Mouse (Mus musculus): ENCODE measurements around the gene Galnt17. TPM values are rescaled to one million over a fixed set of nuclear protein-coding genes. Genes with fewer than 3 reads are reported as not detected.

Gene Galnt17
- polyA plus RNA-seq, 1 experiment from 2014 or later, result 1.1 TPM

- no peak for ATAC-seq (replicated peaks; ENCODE audit: insufficient number of reproducible peaks, insufficient read depth, low FRiP score, low read depth)
- WGBS, result 84% methylated on average over 16 of the region's 16 CpGs
- no peak overlapping the region for H3K4me2 ChIP-seq
- H3K9me3 ChIP-seq (replicated peaks), result no peaks in the 10 kb centered on the region
- H3K27ac ChIP-seq, result no peak overlapping the region
- H3K9ac ChIP-seq, result no peak overlapping the region
- H3K36me3 ChIP-seq, result no peaks in the 10 kb centered on the region
- no peaks in the 10 kb centered on the region for H3K27me3 ChIP-seq
- no peak overlapping the region for H3K4me3 ChIP-seq
- no peaks in the 10 kb centered on the region for H3K4me1 ChIP-seq (replicated peaks)
Observed at GRCm38 (mm10) chr5:131293726-131294449, 14.4 kb downstream of the Galnt17 start.

- Histone ChIP-seq H3K27ac (no peak overlapping the region), H3K9me3 (replicated peaks) (no peaks in the 10 kb centered on the region), H3K4me1 (replicated peaks) (no peaks in the 10 kb centered on the region), H3K27me3 (no peaks in the 10 kb centered on the region), H3K4me3 (no peak overlapping the region), H3K4me2 (no peak overlapping the region), H3K36me3 (no peaks in the 10 kb centered on the region), H3K9ac (no peak overlapping the region)
- WGBS, result 80% methylated on average over 6 of the region's 6 CpGs
- no peak for ATAC-seq (replicated peaks; ENCODE audit: insufficient number of reproducible peaks, insufficient read depth, low FRiP score, low read depth)
Observed at GRCm38 (mm10) chr5:131287091-131287490, 21.2 kb downstream of the Galnt17 start.

DNA sequence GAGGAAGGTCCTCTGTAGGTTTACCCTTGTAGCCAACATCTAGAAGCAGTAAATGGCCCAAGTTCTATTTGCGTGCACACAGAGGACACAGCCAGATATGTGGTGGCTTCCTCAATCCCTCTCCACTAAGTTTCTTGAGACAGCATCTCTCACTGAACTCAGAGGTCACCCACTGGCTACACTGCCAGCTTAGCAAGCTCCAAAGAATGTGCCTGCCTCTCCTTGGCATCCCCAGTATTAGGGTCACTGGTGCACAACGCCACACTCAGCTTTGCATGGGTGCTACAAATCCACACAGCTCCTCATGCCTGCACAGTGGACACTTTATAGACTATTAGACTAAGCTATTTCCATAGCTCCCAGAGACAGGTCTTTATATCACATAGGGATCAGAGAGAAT, 21.6 kb downstream of the Galnt17 start:
- Histone ChIP-seq H3K9me3 (replicated peaks) (no peaks in the 10 kb centered on the region), H3K4me1 (replicated peaks) (no peaks in the 10 kb centered on the region), H3K4me3 (no peak overlapping the region), H3K27ac (no peak overlapping the region), H3K36me3 (no peaks in the 10 kb centered on the region), H3K9ac (no peak overlapping the region), H3K27me3 (no peaks in the 10 kb centered on the region), H3K4me2 (no peak overlapping the region)
- ATAC-seq (replicated peaks; ENCODE audit: insufficient number of reproducible peaks, insufficient read depth, low FRiP score, low read depth), result no peak
- 81% methylated on average over 2 of the region's 2 CpGs for WGBS

DNA sequence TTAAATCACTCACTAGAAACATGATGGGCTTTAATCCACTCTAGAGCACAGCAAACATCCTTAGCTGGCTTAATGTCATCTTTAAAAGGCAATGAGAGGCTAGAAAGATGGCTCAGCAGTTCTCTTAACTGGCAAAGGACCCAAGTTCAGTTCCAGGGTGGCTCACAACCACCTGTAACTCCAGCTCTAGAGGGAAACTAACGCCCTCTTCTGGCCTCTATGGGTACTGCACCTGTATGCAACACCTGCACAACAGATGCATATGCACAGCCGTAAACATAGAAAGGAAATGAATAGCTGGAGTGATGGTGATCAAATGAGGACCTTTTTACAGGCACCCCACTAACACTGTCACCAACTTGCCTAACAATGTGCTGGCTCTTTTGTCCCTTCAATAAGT, 27.9 kb downstream of the Galnt17 start:
- no peaks in the 10 kb centered on the region for H3K9me3 ChIP-seq (replicated peaks)
- WGBS, result 40% methylated on average over 2 of the region's 2 CpGs

GRCm38 (mm10) chr5:131279286-131279685, 29.0 kb downstream of the Galnt17 start:
- Histone ChIP-seq H3K27ac (no peak overlapping the region), H3K36me3 (no peaks in the 10 kb centered on the region), H3K27me3 (no peaks in the 10 kb centered on the region), H3K4me1 (replicated peaks) (no peaks in the 10 kb centered on the region), H3K9me3 (replicated peaks) (no peaks in the 10 kb centered on the region), H3K9ac (no peak overlapping the region), H3K4me2 (no peak overlapping the region), H3K4me3 (no peak overlapping the region)
- 71% methylated on average over 10 of the region's 10 CpGs for WGBS
- ATAC-seq (replicated peaks; ENCODE audit: insufficient number of reproducible peaks, insufficient read depth, low FRiP score, low read depth), result no peak

More for the DNA sequence above, 27.9 kb downstream of the Galnt17 start:
- Histone ChIP-seq H3K4me3 (no peak overlapping the region), H3K36me3 (no peaks in the 10 kb centered on the region), H3K27ac (no peak overlapping the region), H3K4me1 (replicated peaks) (no peaks in the 10 kb centered on the region), H3K4me2 (no peak overlapping the region), H3K27me3 (no peaks in the 10 kb centered on the region), H3K9ac (no peak overlapping the region)
- no peak for ATAC-seq (replicated peaks; ENCODE audit: insufficient number of reproducible peaks, insufficient read depth, low FRiP score, low read depth)

GRCm38 (mm10) chr5:131277227-131277626, 31.1 kb downstream of the Galnt17 start:
- Histone ChIP-seq H3K27ac (no peak overlapping the region), H3K9me3 (replicated peaks) (no peaks in the 10 kb centered on the region), H3K36me3 (no peaks in the 10 kb centered on the region), H3K9ac (no peak overlapping the region), H3K4me3 (no peak overlapping the region), H3K4me1 (replicated peaks) (no peaks in the 10 kb centered on the region), H3K4me2 (no peak overlapping the region), H3K27me3 (no peaks in the 10 kb centered on the region)
- ATAC-seq (replicated peaks; ENCODE audit: insufficient number of reproducible peaks, insufficient read depth, low FRiP score, low read depth), result no peak
- 68% methylated on average over 7 of the region's 7 CpGs for WGBS

DNA sequence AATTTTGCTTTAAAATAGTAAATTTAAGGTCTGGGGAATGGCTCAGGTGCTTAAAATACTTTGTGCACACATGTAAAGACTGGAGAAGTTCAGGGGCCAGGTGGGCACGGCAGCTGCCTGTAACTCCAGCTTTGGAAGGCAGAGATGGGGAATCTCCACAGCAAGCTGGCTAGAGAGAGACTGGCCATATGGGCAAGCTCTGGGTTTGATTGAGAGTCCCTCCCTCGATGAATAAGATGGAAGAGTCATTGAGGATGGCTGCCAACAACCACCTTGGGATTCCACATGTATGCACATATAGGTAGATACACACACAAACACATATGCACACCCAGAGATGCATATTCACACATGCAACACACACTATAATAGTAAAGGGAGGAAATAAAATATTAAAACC, 42.0 kb downstream of the Galnt17 start:
- Histone ChIP-seq H3K4me1 (replicated peaks) (no peaks in the 10 kb centered on the region), H3K9ac (no peak overlapping the region), H3K27me3 (no peaks in the 10 kb centered on the region), H3K4me2 (no peak overlapping the region), H3K36me3 (no peaks in the 10 kb centered on the region), H3K27ac (no peak overlapping the region), H3K4me3 (no peak overlapping the region), H3K9me3 (replicated peaks) (no peaks in the 10 kb centered on the region)
- 69% methylated on average over 2 of the region's 2 CpGs for WGBS
- ATAC-seq (replicated peaks; ENCODE audit: insufficient number of reproducible peaks, insufficient read depth, low FRiP score, low read depth), result no peak

GRCm38 (mm10) chr5:131264145-131264544, 44.2 kb downstream of the Galnt17 start:
- no peaks in the 10 kb centered on the region for H3K36me3 ChIP-seq
- no peaks in the 10 kb centered on the region for H3K9me3 ChIP-seq (replicated peaks)
- H3K4me2 ChIP-seq, result no peak overlapping the region
- H3K4me1 ChIP-seq (replicated peaks), result no peaks in the 10 kb centered on the region
- H3K27me3 ChIP-seq, result no peaks in the 10 kb centered on the region
- no peak overlapping the region for H3K9ac ChIP-seq
- no peak overlapping the region for H3K4me3 ChIP-seq
- WGBS, result 65% methylated on average over 11 of the region's 11 CpGs
- H3K27ac ChIP-seq, result no peak overlapping the region
- ATAC-seq (replicated peaks; ENCODE audit: insufficient number of reproducible peaks, insufficient read depth, low FRiP score, low read depth), result no peak

DNA sequence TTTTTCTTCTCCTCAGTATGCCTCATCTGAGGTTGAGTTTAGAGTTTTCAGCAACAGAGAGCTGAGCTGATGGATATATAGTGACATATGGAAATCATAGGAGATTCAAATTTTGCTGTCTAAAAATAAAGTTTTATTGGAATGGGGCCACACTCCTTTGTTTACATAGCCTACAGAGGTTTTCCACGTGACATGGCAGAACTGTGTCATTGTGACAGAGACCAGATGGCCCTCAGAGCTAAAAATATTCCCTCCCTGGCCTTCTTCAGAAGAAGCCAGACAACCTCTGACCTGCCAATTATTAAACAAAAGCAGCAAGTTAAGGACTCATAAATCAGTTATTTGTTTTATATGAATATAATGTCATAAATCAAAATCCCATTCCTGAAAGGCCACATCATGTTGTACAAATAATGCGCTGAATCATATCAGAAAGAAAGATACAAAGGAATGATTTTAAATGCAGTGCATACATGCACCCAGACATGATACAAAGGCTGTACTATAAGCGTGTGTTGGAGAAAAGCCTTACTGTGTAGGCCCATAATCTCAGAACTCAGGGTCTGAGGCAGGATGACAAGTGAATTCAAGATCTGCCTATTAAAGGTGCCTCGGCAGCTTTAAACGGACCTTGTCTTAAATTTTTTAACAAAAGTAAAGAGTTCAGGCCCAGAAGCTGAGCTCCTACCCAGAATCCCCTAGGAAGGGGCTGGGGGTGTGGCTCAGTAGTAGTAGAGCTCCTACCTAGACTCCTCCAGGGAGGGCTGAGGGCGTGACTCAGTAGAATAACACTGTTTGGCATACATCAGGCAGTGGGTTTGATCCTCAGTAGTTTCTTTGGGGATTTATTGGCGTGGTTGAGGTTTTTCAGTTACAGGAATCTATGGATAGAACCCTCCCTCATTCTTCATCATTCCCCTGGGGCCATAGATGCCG, 57.3 kb downstream of the Galnt17 start:
- Histone ChIP-seq H3K36me3 (no peaks in the 10 kb centered on the region), H3K4me2 (no peak overlapping the region), H3K9me3 (replicated peaks) (no peaks in the 10 kb centered on the region), H3K27ac (peak overlapping the region; percentile 91), H3K9ac (no peak overlapping the region), H3K4me3 (no peak overlapping the region), H3K4me1 (replicated peaks) (peaks cover 13% of the 10 kb centered on the region), H3K27me3 (no peaks in the 10 kb centered on the region)
- WGBS, result 51% methylated on average over 8 of the region's 8 CpGs
- peak; percentile 89 for ATAC-seq (replicated peaks; ENCODE audit: insufficient number of reproducible peaks, insufficient read depth, low FRiP score, low read depth)

DNA sequence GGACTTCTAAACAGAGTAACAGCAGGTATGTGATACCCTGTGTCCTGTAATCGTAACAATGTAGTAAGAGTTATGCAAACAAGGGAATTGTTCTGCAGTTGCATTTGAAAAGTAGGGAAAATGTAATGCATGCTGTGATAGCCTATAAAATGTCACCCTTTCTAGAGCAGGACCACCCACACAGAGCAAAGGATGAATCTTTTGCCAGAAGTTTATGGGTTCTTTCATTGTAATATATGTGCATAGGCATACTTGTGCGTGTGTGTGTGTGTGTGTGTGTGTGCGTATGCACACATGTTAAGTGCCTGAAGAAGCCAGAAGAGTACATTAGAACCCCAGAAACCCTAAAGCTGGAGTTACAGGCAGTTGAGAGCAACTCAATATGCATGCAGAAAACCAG, 59.9 kb downstream of the Galnt17 start:
- H3K4me2 ChIP-seq, result no peak overlapping the region
- H3K27me3 ChIP-seq, result no peaks in the 10 kb centered on the region
- no peak for ATAC-seq (replicated peaks; ENCODE audit: insufficient number of reproducible peaks, insufficient read depth, low FRiP score, low read depth)
- no peak overlapping the region for H3K4me3 ChIP-seq
- H3K36me3 ChIP-seq, result no peaks in the 10 kb centered on the region
- no peak overlapping the region for H3K9ac ChIP-seq
- 84% methylated on average over 3 of the region's 3 CpGs for WGBS
- peaks cover 18% of the 10 kb centered on the region for H3K4me1 ChIP-seq (replicated peaks)
- no peaks in the 10 kb centered on the region for H3K9me3 ChIP-seq (replicated peaks)
- no peak overlapping the region for H3K27ac ChIP-seq

GRCm38 (mm10) chr5:131246591-131246990, 61.7 kb downstream of the Galnt17 start:
- 98% methylated on average over 6 of the region's 6 CpGs for WGBS
- no peak for ATAC-seq (replicated peaks; ENCODE audit: insufficient number of reproducible peaks, insufficient read depth, low FRiP score, low read depth)

More at GRCm38 (mm10) chr5:131246591-131246990, 61.7 kb downstream of the Galnt17 start:
- no peaks in the 10 kb centered on the region for H3K36me3 ChIP-seq
- peaks cover 21% of the 10 kb centered on the region for H3K4me1 ChIP-seq (replicated peaks)
- no peaks in the 10 kb centered on the region for H3K9me3 ChIP-seq (replicated peaks)
- H3K9ac ChIP-seq, result no peak overlapping the region
- no peak overlapping the region for H3K4me2 ChIP-seq
- no peaks in the 10 kb centered on the region for H3K27me3 ChIP-seq
- no peak overlapping the region for H3K27ac ChIP-seq
- H3K4me3 ChIP-seq, result no peak overlapping the region
